Mouse (Mus musculus) erythroblast, adult 5-6 weeks (primary cell): Measurements from ENCODE around the gene Ube2l6. TPM values are rescaled to one million over a fixed set of nuclear protein-coding genes. Genes with fewer than 3 reads are reported as not detected.

Experiments
- ATAC-seq: replicated peaks from 2 replicates; pipeline ENCODE4 v1.8.0; 2016; ENCODE audit warnings: moderate number of reproducible peaks, mild to moderate bottlenecking, moderate TSS enrichment, inconsistent platforms; ENCODE audit not compliant: poor library complexity, low FRiP score, severe bottlenecking
- total RNA-seq, 2 experiments: library from RNA; stranded (forward) in 1 of 2; stranded (reverse) in 1 of 2; fragments of 150-400 nt in 1 of 2; fragments of 200-764, 138-1000 nt in 1 of 2; gene quantifications; 2 replicates each; pipeline versions ENCODE4 v1.2.3 to v1.2.4; 2015 to 2017; ENCODE audit warnings: low replicate concordance in 2 of 2

Gene Ube2l6
- total RNA-seq (2015; ENCODE audit: low replicate concordance) (974 and 1,000 TPM in 2 replicates), total RNA-seq (2017; ENCODE audit: low replicate concordance) (826 and 843 TPM in 2 replicates)

- peak; percentile 88 for ATAC-seq
Observed at GRCm38 (mm10) chr2:84798493-84798921, at the start of gene Ube2l6. TSS of gene Ube2l6 (plus strand) at chr2:84798828.

GRCm38 (mm10) chr2:84750115-84750514 is 48.5 kb upstream of the Ube2l6 start:
- no peak for ATAC-seq

GRCm38 (mm10) chr2:84756245-84756644 is 42.4 kb upstream of the Ube2l6 start:
- no peak for ATAC-seq

DNA sequence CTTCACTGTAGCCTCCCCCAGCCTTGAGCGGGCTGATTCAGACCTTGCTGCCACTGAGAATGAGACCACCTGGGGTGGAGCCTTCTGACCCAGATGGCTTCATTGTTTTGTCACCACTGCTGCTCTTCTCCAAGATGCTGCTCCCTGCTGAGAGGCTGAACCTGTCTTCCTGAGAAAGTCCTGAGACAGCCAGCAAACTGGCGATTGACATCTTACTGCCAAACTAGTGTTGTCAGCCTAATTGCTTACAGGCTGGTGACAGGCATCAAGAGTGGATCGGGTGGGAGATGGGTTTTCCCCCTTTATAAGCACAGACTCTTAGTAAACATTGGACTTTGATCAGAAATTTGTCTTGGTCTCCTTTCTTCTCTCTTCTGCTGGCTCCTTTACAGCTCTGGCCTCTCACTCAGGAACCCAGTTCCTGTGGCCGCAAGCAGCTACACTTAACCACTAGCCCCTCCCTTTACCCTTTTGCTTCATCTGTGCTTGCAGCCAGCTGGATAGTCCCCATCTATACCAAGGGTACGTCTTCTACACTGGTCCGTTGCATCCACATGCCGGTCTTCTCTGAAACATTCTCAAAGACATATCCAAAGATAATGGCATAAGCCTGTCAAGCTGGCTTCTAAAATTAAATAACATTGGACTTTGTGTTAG is 41.5 kb upstream of the Ube2l6 start:
- ATAC-seq: no peak

GRCm38 (mm10) chr2:84758542-84759127 is 40.0 kb upstream of the Ube2l6 start:
- peak; percentile 91 for ATAC-seq

DNA sequence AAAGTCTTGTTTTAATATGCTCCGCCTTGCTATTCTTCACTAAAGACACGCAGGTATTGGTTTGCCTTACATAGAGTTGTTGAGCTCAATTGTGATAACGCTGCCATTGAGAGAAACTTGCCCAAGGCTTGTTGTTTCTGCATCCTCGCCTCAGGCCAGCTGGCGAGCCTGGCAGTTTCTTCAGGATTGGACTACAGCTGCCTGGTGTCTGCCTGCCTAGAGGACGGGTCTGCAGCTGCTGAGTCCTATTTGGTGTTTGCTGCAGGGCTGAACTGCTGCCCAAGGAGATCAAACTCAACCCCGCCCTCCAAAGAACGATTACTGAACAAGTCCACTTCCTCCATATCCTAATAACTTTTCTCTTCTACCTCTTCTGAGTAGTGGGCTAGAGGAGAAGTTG is 37.9 kb upstream of the Ube2l6 start:
- no peak for ATAC-seq

DNA sequence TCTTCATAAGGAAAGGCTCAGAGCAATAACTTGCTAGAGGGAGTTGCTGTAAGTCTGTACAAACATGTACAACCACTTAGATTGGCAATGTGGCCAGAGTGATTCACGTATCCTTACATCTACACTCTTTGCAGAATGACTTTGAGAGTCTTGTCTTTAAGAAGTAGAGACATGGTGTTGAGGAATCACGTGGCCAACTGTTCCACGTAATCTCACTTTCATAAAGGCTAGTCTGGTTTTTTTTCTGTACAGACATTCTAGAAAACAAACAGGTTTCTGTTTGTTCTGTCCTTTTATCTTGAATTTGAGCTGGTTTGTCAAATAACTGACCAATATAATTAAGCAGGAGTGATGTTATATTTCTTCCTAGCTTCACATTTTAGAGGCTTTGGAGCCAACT is 37.3 kb upstream of the Ube2l6 start:
- no peak for ATAC-seq

GRCm38 (mm10) chr2:84761840-84762239 is 36.8 kb upstream of the Ube2l6 start:
- no peak for ATAC-seq

GRCm38 (mm10) chr2:84762295-84762694 is 36.3 kb upstream of the Ube2l6 start:
- ATAC-seq: no peak

DNA sequence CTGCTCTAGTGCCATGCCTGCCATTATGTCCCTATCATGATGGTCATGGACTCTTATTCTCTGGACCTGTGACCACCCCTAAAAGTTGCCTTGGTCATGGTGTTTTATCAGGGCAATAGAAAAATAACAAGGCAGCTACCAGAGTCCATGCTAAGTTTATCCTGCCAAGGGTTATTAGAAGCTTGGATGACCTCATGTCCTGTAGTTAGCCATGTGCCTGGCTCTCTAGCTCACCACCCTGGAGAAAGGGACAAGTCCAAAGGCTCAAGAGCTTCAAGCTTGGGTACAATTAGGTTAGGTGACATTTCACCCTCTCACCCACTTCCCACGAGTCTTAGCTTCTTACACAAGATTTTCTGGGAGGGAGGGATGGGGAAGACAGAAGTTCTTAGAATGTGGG is 35.8 kb upstream of the Ube2l6 start:
- ATAC-seq: no peak

GRCm38 (mm10) chr2:84770501-84770900 is 28.1 kb upstream of the Ube2l6 start:
- no peak for ATAC-seq

- ATAC-seq: no peak
Observed at GRCm38 (mm10) chr2:84772454-84772853, 26.2 kb upstream of the Ube2l6 start.

GRCm38 (mm10) chr2:84773195-84773594 is 25.4 kb upstream of the Ube2l6 start:
- no peak for ATAC-seq

- no peak for ATAC-seq
Observed at GRCm38 (mm10) chr2:84774751-84775150, 23.9 kb upstream of the Ube2l6 start.

GRCm38 (mm10) chr2:84775241-84775640 is 23.4 kb upstream of the Ube2l6 start, which contains the start of gene Serping1:
TSS of gene Serping1 (minus strand) at chr2:84775444.
- ATAC-seq: no peak

DNA sequence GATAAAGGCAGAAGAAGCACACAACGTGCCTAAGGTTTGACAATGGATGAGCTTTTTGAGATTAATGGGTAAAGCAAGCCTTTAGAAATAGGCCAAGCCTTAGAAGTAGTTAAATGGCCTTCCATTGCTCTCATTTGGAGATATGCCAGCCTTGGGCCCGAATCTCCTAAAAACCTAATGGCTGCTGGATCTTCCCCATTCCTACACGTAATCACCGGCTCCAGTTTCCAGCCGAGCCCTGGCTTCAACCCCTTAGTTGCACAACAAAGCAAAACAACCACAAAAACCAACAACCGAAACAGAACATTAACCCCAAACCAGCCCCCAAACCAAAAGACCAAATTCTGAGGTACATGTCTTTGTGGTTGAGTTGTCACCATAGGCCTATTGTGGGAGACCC is 23.0 kb upstream of the Ube2l6 start:
- ATAC-seq: no peak

DNA sequence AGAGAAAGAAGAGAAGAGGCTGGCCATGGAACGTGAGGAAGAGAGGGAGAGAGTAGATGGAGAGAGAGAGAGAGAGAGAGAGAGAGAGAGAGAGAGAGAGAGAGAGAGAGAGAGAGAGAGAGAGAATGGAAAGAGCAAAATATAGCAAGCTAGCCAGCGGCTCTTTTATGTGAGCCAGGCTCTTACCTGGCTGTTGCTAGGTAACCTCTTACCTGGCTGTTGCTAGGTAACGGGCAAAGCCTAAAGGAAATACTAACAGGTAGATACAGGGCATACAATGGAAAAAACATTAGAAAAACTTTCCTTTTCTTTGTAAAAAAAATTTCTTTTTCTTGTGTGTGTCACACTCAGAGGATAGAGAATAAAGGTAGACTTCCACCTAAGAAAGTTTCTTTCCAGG is 20.9 kb upstream of the Ube2l6 start:
- ATAC-seq: no peak

GRCm38 (mm10) chr2:84779210-84779609 is 19.4 kb upstream of the Ube2l6 start:
- peak; percentile 87 for ATAC-seq

DNA sequence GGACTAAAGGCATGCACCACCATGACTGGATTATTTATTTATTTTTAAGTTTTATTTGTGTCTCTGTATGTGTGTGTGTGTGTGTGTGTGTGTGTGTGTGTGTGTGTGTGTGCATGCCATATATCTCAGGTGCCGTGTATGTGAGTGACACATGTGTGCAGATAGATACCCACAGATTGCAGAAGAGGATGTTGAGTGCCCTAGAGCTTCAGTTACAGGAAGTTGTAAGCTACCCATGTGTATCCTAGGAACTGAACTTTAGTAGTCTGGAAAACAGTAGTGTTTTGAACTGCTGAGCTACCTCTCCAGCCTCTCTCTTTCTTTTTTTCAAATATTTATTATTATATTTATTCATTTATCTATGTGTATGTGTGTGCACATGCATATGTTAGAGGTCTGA is 15.3 kb upstream of the Ube2l6 start:
- ATAC-seq: no peak

DNA sequence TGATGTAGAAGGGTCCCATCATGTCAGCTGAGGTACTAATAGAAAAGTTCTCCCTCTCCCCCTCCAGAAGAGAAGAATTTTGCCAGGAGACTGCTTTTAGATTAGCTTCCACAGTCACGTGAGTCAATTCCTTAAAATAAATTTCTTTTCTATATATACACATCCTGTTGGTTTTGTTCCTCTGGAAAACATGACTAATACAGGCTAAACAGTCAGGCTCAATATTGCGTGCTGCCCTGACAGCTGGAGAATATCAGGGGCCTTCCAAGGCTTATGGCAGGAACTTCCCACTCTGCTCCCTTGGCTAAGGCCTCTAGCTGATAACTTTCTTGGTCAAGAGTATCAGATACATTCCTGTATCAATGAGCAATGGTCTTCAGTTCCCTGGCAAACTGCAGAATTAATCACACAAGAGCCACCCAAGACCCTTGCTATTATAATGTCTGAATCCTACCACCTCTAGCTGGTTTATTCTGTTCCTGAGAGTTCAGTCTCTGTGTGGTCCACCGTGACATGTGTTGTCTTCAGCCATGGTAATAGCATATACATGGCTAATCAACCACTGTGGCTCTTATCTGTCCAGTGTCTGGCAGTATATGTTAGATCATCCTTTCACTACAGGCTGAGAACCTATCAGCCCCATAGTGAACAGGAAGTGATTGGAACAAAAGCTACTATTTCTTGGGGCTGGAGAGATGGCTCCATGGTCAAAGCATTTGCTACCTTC is 14.6 kb upstream of the Ube2l6 start:
- ATAC-seq: no peak

- ATAC-seq: no peak
Observed at GRCm38 (mm10) chr2:84788316-84788715, 10.3 kb upstream of the Ube2l6 start.
